Mouse (Mus musculus) right cerebral cortex, postnatal 25 days (tissue): ENCODE measurements around the gene Cd2.

Experiments used
- DNase-seq: peaks from one replicate; pipeline ENCODE4 v3.0.0; 2022

Gene Cd2

GRCm38 (mm10) chr3:101292611-101293010 lies 4.9 kb upstream of the Cd2 start:
- no peak for DNase-seq

- no peak for DNase-seq
Observed at GRCm38 (mm10) chr3:101290587-101291520, 3.1 kb upstream of the Cd2 start.

- no peak for DNase-seq
Observed at GRCm38 (mm10) chr3:101290036-101290435, 2.3 kb upstream of the Cd2 start.

GRCm38 (mm10) chr3:101289406-101289805 lies 1.7 kb upstream of the Cd2 start:
- DNase-seq = no peak

- DNase-seq = no peak
Observed at GRCm38 (mm10) chr3:101286336-101287325, 1.1 kb downstream of the Cd2 start.

- DNase-seq = no peak
Observed at GRCm38 (mm10) chr3:101285851-101286250, 1.9 kb downstream of the Cd2 start.

GRCm38 (mm10) chr3:101285021-101285615 lies 2.6 kb downstream of the Cd2 start:
- no peak for DNase-seq

GRCm38 (mm10) chr3:101283869-101284706 lies 3.7 kb downstream of the Cd2 start:
- no peak for DNase-seq

GRCm38 (mm10) chr3:101283441-101283840 lies 4.3 kb downstream of the Cd2 start:
- no peak for DNase-seq

GRCm38 (mm10) chr3:101282556-101283180 lies 5.1 kb downstream of the Cd2 start:
- no peak for DNase-seq

- DNase-seq = no peak
Observed at GRCm38 (mm10) chr3:101281841-101282240, 5.9 kb downstream of the Cd2 start.

GRCm38 (mm10) chr3:101280348-101281311 lies 7.1 kb downstream of the Cd2 start:
- no peak for DNase-seq

- no peak for DNase-seq
Observed at GRCm38 (mm10) chr3:101279561-101279960, 8.2 kb downstream of the Cd2 start.

- DNase-seq = no peak
Observed at GRCm38 (mm10) chr3:101278396-101278795, 9.3 kb downstream of the Cd2 start.

GRCm38 (mm10) chr3:101277830-101278229 lies 9.9 kb downstream of the Cd2 start:
- DNase-seq = no peak

GRCm38 (mm10) chr3:101276501-101277320 lies 11.0 kb downstream of the Cd2 start:
- no peak for DNase-seq

GRCm38 (mm10) chr3:101275636-101276300 lies 12.0 kb downstream of the Cd2 start:
- no peak for DNase-seq

GRCm38 (mm10) chr3:101274794-101275193 lies 12.9 kb downstream of the Cd2 start:
- DNase-seq = no peak
